Mouse (Mus musculus): ENCODE results near the gene Bpifa6. TPM values are rescaled to one million over a fixed set of nuclear protein-coding genes. Genes with fewer than 3 reads are reported as not detected.
A peak's percentile ranks its signal among the peaks of the same experiment; 100 is the strongest.

Bpifa6 gene
- polyA plus RNA-seq, 1 experiment from 2014 or later: not detected

DNA sequence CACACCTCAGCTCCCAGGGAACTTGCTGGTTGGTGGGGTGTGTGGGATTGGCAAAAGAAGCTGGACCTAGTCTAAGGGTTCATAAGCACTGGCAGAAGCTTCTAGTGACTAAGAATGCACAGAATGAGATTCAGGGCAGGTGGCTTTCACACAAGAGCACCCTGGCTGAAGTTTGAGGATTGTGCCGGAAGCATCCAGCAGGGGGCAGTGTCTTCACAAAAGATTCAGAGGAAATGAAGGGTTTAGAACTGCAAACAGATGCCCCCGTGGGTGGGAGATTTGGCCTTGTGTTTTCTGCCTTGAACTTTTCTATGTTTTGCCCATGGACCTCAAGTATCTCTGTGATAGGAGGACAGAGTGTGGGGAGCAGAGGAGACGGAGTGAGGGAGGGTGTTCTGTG is 31.2 kb upstream of the Bpifa6 start:
- H3K9ac ChIP-seq (replicated peaks): no peak overlapping the region
- 33% methylated on average over 3 of the region's 3 CpGs for WGBS (ENCODE audit: insufficient replicate concordance)
- no peaks in the 10 kb centered on the region for H3K4me1 ChIP-seq (ENCODE audit: insufficient read depth)
- no peaks in the 10 kb centered on the region for H3K36me3 ChIP-seq (replicated peaks; ENCODE audit: insufficient read depth, low read length)
- no peak overlapping the region for H3K4me2 ChIP-seq (ENCODE audit: low read depth, low read length)
- TF ChIP-seq EP300 (IDR thresholded peaks at IDR 0.05; ENCODE audit: low read depth): no peak
- TF ChIP-seq CTCF (IDR thresholded peaks at IDR 0.05; ENCODE audit: low read depth): peak; percentile 73
- DNase-seq (peak; percentile 70), ATAC-seq (no peak)
- H3K9me3 ChIP-seq (ENCODE audit: low read length): no peaks in the 10 kb centered on the region
- H3K4me3 ChIP-seq (ENCODE audit: low read depth, low read length): no peak overlapping the region
- H3K27ac ChIP-seq (ENCODE audit: low read depth): no peak overlapping the region
- no peaks in the 10 kb centered on the region for H3K27me3 ChIP-seq (ENCODE audit: insufficient read depth, low read length)

DNA sequence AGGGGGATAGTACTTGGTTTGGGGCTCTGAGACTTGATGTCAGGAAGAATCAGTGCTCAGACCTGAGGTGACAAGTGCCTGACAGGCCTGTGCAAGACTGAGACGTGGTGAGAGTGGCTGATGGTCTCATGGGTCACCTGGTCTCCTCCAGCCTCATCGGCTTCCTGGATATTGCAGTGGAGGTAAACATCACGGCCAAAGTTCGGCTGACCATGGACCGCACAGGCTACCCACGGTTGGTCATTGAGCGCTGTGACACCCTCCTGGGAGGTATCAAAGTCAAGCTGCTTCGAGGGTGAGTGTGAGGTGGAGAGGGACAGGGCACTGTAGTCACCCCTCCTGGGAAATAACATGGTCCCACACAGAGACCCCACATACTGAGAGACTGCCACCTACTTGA is 30.2 kb upstream of the Bpifa6 start:
- Histone ChIP-seq H3K4me1 (ENCODE audit: insufficient read depth) (no peaks in the 10 kb centered on the region), H3K4me3 (ENCODE audit: low read depth, low read length) (no peak overlapping the region), H3K9me3 (ENCODE audit: low read length) (no peaks in the 10 kb centered on the region), H3K9ac (replicated peaks) (no peak overlapping the region), H3K27ac (ENCODE audit: low read depth) (no peak overlapping the region), H3K36me3 (replicated peaks; ENCODE audit: insufficient read depth, low read length) (no peaks in the 10 kb centered on the region), H3K27me3 (ENCODE audit: insufficient read depth, low read length) (no peaks in the 10 kb centered on the region), H3K4me2 (ENCODE audit: low read depth, low read length) (no peak overlapping the region)
- ATAC-seq (peak; percentile 82), DNase-seq (peak; percentile 41)
- TF ChIP-seq CTCF (IDR thresholded peaks at IDR 0.05; ENCODE audit: low read depth) (no peak), EP300 (IDR thresholded peaks at IDR 0.05; ENCODE audit: low read depth) (no peak)
- whole genome bisulfite sequencing (ENCODE audit: insufficient replicate concordance): 59% methylated on average over 8 of the region's 8 CpGs

DNA sequence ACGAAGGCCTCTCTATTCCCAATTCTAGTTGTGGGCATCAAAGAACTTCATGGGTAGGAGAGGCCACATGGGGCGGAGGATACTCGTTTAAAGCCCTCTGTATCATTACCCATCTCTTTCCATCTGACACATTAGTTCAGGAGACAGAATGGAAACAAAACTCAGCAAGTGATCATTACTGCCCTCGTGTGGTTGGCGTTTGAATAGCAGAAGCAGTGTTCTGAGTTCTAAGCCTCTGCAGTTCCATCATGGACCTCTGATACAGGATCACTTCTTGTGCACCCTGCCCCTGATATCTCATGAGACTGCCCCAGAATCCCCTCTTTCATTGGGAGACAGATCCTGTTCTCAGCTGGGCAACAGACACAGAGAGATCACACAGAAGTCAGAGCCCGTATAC is 21.8 kb upstream of the Bpifa6 start:
- Histone ChIP-seq H3K9me3 (ENCODE audit: low read length) (no peaks in the 10 kb centered on the region), H3K4me1 (ENCODE audit: insufficient read depth) (no peaks in the 10 kb centered on the region), H3K4me2 (ENCODE audit: low read depth, low read length) (no peak overlapping the region), H3K4me3 (ENCODE audit: low read depth, low read length) (no peak overlapping the region), H3K27ac (ENCODE audit: low read depth) (no peak overlapping the region), H3K36me3 (replicated peaks; ENCODE audit: insufficient read depth, low read length) (no peaks in the 10 kb centered on the region), H3K27me3 (ENCODE audit: insufficient read depth, low read length) (no peaks in the 10 kb centered on the region), H3K9ac (replicated peaks) (no peak overlapping the region)
- 24% methylated on average over 6 of the region's 6 CpGs for WGBS (ENCODE audit: insufficient replicate concordance)
- DNase-seq (peak; percentile 71), ATAC-seq (no peak)
- TF ChIP-seq CTCF (IDR thresholded peaks at IDR 0.05; ENCODE audit: low read depth) (peak; percentile 81), EP300 (IDR thresholded peaks at IDR 0.05; ENCODE audit: low read depth) (no peak)

- no peak for TF ChIP-seq EP300 (IDR thresholded peaks at IDR 0.05; ENCODE audit: low read depth)
- peak; percentile 76 for TF ChIP-seq CTCF (IDR thresholded peaks at IDR 0.05; ENCODE audit: low read depth)
- no peak overlapping the region for H3K4me2 ChIP-seq (ENCODE audit: low read depth, low read length)
- ATAC-seq: peak; percentile 56; the same call in 1 of the 2 replicates
Measured at GRCm38 (mm10) chr2:153953836-153954235, 20.9 kb upstream of the Bpifa6 start.

GRCm38 (mm10) chr2:153962821-153963331 is 11.9 kb upstream of the Bpifa6 start:
- Histone ChIP-seq H3K4me2 (ENCODE audit: low read depth, low read length) (no peak overlapping the region), H3K4me3 (ENCODE audit: low read depth, low read length) (no peak overlapping the region), H3K4me1 (ENCODE audit: insufficient read depth) (no peaks in the 10 kb centered on the region), H3K9ac (replicated peaks) (no peak overlapping the region), H3K9me3 (ENCODE audit: low read length) (no peaks in the 10 kb centered on the region), H3K36me3 (replicated peaks; ENCODE audit: insufficient read depth, low read length) (no peaks in the 10 kb centered on the region), H3K27ac (ENCODE audit: low read depth) (no peak overlapping the region), H3K27me3 (ENCODE audit: insufficient read depth, low read length) (no peaks in the 10 kb centered on the region)
- WGBS (ENCODE audit: insufficient replicate concordance): 49% methylated on average over 4 of the region's 4 CpGs
- ATAC-seq (no peak), DNase-seq (no peak)
- TF ChIP-seq CTCF (IDR thresholded peaks at IDR 0.05; ENCODE audit: low read depth) (no peak), EP300 (IDR thresholded peaks at IDR 0.05; ENCODE audit: low read depth) (no peak)

More at GRCm38 (mm10) chr2:153953836-153954235, 20.9 kb upstream of the Bpifa6 start:
- H3K4me1 ChIP-seq (ENCODE audit: insufficient read depth): no peaks in the 10 kb centered on the region
- no peak overlapping the region for H3K4me3 ChIP-seq (ENCODE audit: low read depth, low read length)
- H3K27me3 ChIP-seq (ENCODE audit: insufficient read depth, low read length): no peaks in the 10 kb centered on the region
- no peak overlapping the region for H3K9ac ChIP-seq (replicated peaks)
- no peak overlapping the region for H3K27ac ChIP-seq (ENCODE audit: low read depth)
- WGBS (ENCODE audit: insufficient replicate concordance): 5% methylated on average over 6 of the region's 6 CpGs
- H3K36me3 ChIP-seq (replicated peaks; ENCODE audit: insufficient read depth, low read length): no peaks in the 10 kb centered on the region
- DNase-seq: peak; percentile 75
- H3K9me3 ChIP-seq (ENCODE audit: low read length): no peaks in the 10 kb centered on the region

DNA sequence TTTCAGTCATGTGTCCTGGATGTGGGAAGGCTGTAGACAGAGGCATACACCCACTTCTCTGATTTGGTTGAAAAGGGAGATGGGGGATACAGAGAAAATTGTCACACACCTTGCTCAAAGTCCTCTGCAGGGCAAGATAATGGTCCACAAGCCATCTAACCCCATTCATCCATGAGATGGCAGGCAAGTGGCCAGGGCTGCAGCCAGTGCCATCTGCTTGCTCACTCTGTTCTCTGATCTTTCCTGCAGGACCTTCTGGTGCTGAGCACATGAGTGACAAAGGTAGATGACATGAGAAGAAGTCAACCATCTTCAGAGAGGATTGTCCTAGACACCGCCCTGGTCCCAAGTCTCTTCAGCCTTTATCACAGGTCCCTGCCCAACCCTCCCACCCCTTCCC is 11.4 kb upstream of the Bpifa6 start:
- 76% methylated on average over 1 of the region's 1 CpGs for WGBS (ENCODE audit: insufficient replicate concordance)
- no peaks in the 10 kb centered on the region for H3K27me3 ChIP-seq (ENCODE audit: insufficient read depth, low read length)
- TF ChIP-seq CTCF (IDR thresholded peaks at IDR 0.05; ENCODE audit: low read depth) (no peak), EP300 (IDR thresholded peaks at IDR 0.05; ENCODE audit: low read depth) (no peak)
- no peaks in the 10 kb centered on the region for H3K4me1 ChIP-seq (ENCODE audit: insufficient read depth)
- no peak overlapping the region for H3K4me3 ChIP-seq (ENCODE audit: low read depth, low read length)
- H3K36me3 ChIP-seq (replicated peaks; ENCODE audit: insufficient read depth, low read length): no peaks in the 10 kb centered on the region
- H3K27ac ChIP-seq (ENCODE audit: low read depth): no peak overlapping the region
- no peak for DNase-seq
- H3K9ac ChIP-seq (replicated peaks): no peak overlapping the region
- no peak for ATAC-seq
- no peak overlapping the region for H3K4me2 ChIP-seq (ENCODE audit: low read depth, low read length)
- no peaks in the 10 kb centered on the region for H3K9me3 ChIP-seq (ENCODE audit: low read length)

GRCm38 (mm10) chr2:153970221-153970620 is 4.5 kb upstream of the Bpifa6 start:
- Histone ChIP-seq H3K27me3 (ENCODE audit: insufficient read depth, low read length) (no peaks in the 10 kb centered on the region), H3K4me1 (ENCODE audit: insufficient read depth) (no peaks in the 10 kb centered on the region), H3K4me3 (ENCODE audit: low read depth, low read length) (no peak overlapping the region), H3K36me3 (replicated peaks; ENCODE audit: insufficient read depth, low read length) (no peaks in the 10 kb centered on the region), H3K27ac (ENCODE audit: low read depth) (no peak overlapping the region), H3K9ac (replicated peaks) (no peak overlapping the region), H3K9me3 (ENCODE audit: low read length) (no peaks in the 10 kb centered on the region), H3K4me2 (ENCODE audit: low read depth, low read length) (no peak overlapping the region)
- DNase-seq (no peak), ATAC-seq (no peak)
- WGBS (ENCODE audit: insufficient replicate concordance): 80% methylated on average over 5 of the region's 5 CpGs
- TF ChIP-seq EP300 (IDR thresholded peaks at IDR 0.05; ENCODE audit: low read depth) (no peak), CTCF (IDR thresholded peaks at IDR 0.05; ENCODE audit: low read depth) (no peak)

All from liver, postnatal 0 days (tissue).